Mouse (Mus musculus): ENCODE results near the gene Chst13.

Chst13 gene
- long read RNA-seq, experiment 1: 0 reads
- long read RNA-seq, experiment 2: 0 reads

DNA sequence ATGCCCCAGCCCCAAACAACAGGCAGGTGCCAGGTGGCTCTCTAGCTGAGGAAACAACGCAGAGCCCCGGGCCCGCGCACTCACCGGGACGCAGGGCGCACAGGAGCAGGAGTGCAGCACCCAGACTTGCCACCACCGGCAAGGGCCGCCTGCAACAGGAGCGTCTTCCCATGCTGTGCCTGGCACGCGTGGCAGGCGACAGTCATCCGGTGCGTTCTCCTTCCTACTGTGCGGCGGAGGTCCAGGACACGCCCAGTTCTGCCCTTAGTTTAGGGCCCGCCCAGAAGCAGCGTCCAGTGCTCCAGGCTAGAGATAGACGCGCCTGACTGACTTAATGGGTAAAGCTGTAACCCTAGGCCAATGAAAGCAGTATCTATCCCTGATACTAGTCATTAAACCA is at the start of gene Chst13:
Gene Chst13 (minus strand): TSS at position 195 of the 400 bp plus-strand sequence.
- intact Hi-C loops (cut with DNase I): loop anchor here (10.0 kb wide), 1 partner anchor 640 kb away; no protein-coding TSS in a partner anchor

DNA sequence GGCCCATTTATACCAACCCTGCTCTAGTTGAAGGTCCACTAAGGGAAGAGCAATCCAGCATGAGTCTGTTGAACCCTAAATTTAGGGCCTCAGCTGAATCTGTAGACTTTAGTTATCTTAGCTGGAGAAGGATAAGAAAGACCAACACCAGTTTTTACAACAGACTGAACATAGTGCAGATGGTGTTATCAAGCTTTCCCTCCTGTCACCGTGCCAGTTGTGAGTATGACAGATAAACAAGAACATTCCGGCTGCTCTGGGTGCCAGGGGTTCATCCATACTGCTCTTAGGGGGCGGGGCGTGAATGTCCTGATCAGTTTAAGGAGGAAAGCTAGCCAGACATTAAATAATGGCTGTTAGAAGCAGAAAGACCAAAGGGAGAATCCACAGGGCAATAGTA is 49.7 kb upstream of the Chst13 start:
- intact Hi-C loops (cut with DNase I): loop anchor here (5.0 kb wide), 1 partner anchor 48 kb away; no protein-coding TSS in a partner anchor

DNA sequence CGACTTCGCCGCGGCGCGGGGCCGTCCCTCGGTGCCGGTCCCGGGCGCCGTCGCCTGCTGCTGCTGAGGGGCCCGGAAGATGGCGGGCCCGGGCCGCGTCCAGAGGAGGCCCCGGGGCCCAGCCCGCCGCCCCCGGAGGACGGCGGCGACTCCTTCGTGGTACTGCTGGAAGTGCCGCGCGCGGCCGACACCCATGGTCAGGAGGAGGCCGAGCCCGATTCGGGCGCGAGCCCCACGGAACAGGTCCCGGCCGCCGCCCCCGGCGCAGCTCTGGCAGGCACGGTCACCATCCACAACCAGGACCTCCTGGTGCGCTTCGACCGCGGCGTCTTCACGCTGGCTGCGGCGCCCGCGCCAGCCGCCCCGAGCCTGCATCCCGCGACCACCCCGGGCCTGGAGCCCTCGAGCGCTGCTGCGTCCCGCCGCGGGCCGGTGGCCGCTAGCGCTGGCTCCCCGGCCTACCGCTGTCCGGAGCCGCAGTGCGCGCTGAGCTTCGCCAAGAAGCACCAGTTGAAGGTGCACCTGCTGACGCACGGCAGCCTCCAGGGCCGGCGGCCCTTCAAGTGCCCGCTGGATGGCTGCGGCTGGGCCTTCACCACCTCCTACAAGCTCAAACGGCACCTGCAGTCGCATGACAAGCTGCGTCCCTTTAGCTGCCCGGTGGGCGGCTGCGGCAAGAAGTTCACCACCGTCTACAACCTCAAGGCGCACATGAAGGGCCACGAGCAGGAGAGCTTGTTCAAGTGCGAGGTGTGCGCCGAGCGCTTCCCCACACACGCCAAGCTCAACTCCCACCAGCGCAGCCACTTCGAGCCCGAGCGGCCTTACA is 45.0 kb upstream of the Chst13 start:
- intact Hi-C loops (cut with DNase I): loop anchor here (5.0 kb wide), 1 partner anchor 52 kb away; no protein-coding TSS in a partner anchor

DNA sequence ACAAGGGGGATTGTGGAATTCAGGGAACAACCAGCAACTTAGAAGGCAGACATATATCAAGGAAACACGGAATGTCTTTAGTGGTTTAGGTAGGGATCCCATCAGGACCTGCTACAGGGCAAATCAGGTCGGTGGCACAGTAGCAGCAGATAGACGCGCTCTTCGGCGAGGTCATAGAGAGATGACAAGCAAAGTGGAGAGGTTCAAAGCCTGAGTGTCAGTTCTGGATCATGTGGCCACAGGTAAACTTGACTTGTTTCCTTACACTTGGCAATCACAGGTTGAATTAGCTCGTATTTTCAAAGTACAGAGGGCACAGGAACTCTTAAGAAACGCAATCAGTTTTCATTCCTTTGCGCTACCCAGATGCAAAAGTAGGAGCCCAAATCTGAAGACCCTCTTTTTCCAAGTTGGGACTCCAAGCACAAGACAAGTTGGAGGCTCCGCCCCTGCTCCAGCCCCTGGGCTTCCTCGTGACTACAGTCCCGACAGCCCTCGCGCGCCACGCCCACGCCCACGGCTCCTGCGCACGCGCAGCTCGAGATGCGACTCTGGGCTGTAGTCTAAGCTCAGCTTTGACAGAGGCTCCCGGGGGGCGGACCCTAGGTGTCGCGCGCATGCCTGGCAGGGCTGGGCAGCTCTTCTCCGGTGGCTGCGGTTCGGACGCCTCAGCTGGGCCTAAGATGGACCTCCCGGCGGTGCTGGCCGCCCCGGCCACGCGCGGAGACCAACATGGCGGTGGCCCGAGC is 44.2 kb upstream of the Chst13 start, which contains the start of gene Zxdc:
Gene Zxdc (plus strand): TSS at position 517 of the 749 bp plus-strand sequence.
- intact Hi-C loops (cut with DNase I): no loop called here

DNA sequence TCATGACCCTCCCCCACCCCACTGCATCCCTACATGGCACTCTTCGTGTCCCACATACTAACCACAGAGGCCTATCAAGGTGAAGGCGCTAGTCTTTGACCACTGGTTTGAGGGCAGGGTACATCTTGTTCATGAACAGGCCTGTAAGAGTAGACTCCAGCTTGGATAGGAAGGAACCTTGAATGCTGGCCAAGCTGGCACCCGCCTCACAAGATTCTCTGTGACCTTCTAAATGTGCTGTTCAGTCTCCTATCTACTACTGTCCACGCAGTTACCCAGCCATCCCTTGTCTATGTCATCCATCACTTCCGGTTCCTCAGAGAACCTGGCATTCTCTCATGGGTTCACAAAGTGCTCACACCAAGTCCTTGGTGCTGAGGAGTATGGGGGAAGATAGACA is 38.3 kb upstream of the Chst13 start:
- intact Hi-C loops (cut with DNase I): no loop called here

DNA sequence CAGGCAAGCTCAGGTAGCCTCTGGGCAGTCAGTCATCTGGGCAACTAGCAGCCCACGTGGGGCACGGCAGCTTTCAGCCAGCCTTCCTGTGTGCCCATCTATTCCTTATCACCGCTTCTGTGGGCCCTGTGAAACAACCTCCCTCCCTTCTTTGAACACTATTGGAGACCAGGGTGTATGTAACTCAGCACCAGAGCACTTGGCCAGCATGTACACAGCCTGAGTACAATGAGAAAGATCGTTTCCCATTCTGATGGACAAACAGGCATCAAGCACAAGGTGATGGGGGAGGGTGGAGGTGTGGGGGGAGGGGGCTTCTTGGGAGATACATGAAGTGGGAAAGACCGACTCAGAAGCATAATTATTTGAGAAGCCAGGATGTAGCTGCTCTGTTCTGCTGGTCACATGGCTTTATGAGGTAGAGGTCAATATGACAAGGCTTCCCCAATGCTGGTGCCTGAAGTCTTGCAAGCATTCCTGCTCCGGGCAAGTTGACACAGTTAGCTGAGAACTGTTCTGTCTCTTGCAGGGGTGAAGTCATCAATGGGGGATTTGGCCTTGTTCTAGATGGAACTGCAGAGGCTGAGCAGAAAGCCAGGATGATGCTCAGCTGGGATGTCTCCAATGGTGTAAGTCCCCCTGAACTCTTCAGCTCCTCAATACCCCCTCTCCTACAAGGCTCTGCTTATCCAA is 36.1 kb upstream of the Chst13 start:
- intact Hi-C loops (cut with DNase I): no loop called here

DNA sequence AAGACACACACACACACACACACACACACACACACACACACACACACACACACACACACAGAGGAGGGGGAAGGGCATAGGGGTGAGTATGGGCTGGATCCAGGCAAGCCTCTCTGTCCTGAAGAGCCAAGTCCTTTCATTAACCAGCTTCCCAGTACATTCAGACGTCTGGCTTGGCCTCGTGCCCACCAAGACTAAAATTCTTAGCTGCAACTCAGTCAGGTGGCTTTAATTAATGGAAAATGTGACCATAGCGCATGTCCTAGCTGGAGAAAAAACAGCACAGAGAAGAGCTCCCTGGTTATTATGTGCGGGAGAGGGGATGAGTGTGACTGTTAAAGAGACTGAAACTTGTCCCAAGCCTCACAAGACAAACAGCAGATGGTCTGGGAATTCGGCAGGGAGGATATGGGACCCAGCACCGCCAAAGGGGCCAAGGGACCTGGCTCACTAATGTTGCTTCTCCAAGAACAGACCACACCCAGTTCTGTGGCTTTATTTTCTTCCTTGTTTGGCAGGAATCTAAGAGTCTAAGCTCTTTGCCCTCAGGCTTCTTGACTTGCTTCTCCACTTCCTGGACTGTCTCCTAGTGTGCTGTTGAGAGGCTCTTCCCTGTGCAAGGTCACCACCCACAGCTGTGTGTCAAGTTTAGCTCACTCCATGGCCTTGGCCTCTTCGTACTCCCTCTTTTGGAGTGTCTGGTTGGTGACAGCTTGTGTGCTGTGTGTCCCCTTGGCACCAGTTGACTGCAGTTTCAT is 35.2 kb upstream of the Chst13 start:
- intact Hi-C loops (cut with DNase I): no loop called here

DNA sequence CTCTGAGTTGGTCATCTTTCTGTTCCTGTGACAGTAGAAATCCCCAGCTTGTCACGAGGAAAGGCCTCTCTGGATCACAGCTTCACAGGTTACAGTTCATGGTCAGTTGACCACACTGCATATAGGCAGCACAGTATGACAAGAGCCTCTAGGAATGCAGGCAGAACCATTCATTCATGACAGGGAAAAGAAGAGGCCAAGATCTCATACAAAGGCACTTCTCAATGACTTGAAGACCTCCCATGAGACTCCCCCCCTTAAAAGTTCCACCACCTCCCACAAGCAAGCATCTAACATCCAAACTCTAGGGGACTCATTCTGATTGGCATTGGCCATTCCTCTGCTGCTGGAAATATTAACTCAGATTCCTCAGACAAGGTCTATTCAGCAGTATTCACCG is 34.5 kb upstream of the Chst13 start:
- intact Hi-C loops (cut with DNase I): no loop called here

DNA sequence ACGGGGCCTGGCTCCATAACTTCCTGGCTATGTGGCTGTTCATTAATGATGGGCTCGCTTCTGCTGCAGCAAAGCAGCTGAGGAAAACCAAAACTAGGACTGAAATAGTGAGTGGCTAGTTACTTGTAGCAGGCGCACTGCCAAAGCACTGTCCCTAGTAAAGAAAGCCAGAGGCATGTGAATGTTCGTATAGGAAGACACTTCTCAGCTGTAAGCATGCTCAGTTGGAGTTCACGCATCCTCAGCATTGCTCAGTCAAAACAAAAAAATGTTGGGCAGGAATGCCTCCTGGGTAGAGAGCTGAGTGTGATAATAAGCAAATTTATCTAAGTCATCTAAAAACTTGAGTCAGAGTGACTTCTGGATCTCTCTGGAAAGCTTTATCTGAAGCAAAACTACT is 33.2 kb upstream of the Chst13 start:
- intact Hi-C loops (cut with DNase I): no loop called here

DNA sequence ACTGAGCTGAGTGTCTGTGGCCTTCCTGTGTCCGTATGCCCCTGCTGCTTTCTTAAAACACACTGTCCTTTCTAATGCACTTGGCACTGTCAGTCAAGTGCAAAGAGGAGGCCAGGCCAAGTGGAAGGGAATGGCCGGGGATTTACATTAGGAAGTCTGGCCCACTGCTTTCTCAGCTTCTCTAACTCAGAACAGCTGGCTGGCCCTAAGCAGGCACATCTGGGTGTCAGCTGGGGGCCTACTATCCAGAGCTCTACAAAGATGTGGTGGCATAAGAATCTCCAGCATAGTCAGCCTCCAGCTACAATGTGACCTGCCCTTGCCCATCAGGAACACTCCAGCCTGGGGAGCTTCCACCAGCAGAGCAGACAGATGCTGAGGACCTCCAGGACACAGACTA is 25.0 kb upstream of the Chst13 start:
- intact Hi-C loops (cut with DNase I): no loop called here

DNA sequence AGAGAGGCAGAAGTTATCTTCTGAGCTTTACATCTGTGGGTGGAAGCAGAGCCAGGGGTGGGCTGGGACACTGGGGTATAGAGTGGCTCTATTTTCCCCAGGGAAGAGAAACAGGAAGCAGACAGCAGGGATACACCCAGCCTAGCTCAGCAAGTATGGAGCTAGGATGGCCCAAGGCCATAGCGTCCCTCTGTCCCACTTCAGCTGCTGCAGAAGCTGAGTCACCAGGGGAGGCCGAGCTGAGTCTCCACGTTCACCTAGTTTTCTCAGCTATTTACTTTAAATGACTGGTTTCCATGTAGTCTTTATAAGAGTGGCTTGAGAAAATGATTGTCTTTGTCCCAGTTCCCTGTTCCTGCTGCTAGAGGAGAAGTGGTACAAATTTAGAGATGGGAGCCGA is 23.5 kb upstream of the Chst13 start:
- intact Hi-C loops (cut with DNase I): no loop called here

DNA sequence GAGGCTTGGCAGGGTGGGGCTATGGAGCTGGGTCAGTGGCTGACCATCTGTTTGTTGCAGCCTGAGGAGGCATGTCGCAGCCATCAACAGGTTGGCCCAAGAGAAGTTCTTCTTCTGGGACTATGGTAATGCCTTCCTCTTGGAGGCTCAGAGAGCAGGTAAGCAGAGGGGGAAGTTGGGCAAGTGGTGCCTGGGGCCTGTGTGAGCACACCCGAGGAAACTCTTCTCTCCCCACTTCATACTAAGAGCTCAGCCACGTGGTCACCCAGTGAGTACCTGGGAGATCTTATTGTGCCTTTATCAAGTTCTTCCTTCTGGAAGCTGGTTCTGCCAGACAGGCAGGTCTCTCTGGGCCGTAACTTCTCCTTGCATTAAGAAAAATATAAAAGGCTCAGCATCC is 22.2 kb upstream of the Chst13 start:
- intact Hi-C loops (cut with DNase I): no loop called here

DNA sequence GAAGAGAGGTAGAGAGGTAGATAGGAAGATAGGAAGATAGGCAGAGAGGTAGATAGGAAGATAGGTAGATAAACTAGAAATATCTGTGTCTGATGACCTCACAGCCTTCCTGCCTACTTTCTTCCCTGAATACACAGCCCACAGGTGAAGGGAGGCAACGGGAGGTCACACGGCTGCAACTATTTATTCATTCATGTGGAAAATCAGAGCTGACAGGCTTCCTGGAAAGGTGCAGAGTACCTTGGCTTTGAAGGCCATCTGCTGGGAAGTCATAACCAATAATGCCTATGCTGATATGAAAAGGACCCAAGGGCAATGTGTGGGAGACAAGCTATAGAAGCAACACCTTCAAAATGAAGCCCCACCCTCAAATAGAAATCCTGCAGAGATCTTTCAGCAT is 17.4 kb upstream of the Chst13 start:
- intact Hi-C loops (cut with DNase I): no loop called here

DNA sequence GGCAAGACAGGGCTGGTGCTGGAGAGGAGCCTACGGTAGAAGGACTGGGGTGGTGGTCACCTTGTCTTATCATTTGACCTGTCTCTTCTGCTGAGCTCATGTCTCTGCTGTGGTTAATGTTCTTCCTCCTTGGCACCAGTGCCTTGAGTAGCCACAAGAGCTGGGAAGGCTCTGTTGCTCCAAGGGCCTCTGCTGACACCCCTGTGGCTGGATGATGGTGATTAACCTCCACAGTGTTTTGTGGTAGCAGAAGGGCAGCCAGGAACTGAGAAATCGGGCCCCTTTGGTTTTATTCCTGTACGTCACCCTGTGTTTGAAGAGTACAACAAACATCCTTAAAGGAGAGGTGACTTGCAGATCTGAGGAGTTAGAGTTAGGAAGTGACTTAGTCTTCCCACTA is 9.3 kb upstream of the Chst13 start:
- intact Hi-C loops (cut with DNase I): no loop called here

DNA sequence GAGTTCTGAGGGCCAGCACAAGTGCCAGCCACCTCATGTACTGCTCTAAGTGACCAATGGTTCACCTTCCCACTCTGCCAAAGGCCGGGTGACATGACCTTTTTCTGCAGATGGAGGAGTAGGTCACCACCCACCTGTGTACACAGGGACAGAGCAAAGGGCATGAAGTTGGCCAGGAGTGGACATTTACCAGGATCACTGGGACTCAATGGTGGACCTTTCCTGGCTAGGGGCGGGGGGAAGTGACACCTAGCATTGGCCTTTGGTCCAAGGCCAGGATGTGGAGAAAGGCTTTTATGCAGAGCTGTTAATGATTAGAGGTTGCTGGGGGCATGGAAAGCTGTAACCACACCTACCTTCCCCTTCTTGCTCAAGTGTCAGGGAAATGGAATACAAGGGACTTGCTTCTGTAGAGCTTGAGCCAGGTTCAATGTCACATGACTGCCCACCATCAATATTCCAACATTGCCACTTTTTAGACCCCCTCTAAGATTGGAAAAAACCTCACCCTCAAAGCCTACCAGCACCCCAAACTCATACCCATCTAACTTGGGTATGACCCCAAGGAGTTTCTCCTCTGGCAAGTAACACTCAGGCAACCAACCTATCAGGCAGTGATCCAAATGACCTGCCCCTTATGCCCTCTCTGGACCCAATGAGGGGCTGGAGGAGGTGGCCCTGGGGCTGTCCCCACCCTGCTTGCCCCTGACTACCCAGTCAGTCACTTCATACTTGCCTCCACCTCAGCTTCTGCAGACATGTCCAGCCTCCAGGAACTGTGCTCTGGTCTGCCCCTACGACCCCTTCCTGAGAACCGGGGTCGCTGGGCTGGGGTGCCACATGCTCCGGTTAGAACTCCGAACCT is 7.8 kb upstream of the Chst13 start, which contains the start of gene Uroc1:
Gene Uroc1 (plus strand): TSS at position 724 of the 865 bp plus-strand sequence.
- intact Hi-C loops (cut with DNase I): no loop called here

DNA sequence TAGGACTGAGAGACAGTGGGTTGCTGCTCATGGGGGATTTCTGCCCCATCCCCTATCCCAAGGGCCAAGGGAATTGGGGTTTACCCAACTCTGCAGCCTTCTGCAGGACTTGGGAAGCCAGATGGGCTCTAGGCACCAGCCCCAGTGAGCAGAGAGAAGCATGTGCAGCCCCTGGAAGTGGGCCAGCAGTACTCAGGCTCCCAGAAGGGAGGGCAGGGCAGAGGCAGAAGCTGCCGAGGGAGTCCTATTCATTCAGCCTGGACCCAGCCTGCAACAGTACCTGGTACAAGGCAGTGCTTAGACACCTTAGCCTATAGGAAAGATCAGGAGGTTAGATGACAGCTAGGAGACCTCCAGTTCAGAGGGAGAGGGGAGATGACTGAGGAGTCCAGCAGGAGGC is 5.0 kb upstream of the Chst13 start:
- intact Hi-C loops (cut with DNase I): loop anchor here (10.0 kb wide), 1 partner anchor 645 kb away; no protein-coding TSS in a partner anchor

DNA sequence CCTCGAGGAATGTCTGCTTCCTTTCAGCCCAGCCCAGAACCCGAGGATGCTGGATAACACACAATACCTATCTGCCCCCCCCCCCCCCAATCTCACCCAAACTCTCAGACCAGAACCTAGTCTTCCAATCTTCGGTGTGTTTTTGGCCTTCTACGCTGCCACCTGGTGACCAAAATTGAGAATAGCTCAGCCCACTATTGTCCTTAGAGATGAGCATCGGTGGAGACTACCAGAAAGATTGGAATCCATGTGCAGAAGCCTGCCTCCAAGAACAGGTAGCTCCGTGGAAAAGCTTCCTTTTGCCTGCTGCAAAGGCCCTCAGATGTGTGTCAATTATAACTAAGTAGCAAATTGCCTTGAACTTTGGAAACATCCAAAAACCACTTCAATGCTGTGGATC is 2.7 kb upstream of the Chst13 start:
- intact Hi-C loops (cut with DNase I): loop anchor here (10.0 kb wide), 1 partner anchor 643 kb away; no protein-coding TSS in a partner anchor

DNA sequence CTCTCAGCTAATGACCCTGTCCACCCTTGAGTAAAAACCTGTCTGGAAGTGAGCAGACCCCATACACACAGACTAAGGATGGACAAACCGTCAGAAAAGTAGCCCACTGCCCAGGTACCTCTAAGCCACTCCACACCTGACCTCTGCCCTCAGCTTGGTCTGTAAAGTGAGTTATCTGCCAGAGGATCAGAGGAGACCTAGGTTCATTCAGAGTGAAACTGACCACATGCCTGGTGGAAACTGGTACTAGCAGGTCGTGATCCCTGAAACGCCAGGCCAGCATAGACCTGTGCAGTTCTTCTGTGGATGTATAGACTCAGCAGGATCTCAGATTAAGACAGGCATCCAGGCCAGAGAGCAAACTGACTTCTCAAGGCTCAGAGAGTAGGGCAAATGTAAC is 522 bp downstream of the Chst13 start:
- intact Hi-C loops (cut with DNase I): loop anchor here (10.0 kb wide), 1 partner anchor 640 kb away; no protein-coding TSS in a partner anchor

DNA sequence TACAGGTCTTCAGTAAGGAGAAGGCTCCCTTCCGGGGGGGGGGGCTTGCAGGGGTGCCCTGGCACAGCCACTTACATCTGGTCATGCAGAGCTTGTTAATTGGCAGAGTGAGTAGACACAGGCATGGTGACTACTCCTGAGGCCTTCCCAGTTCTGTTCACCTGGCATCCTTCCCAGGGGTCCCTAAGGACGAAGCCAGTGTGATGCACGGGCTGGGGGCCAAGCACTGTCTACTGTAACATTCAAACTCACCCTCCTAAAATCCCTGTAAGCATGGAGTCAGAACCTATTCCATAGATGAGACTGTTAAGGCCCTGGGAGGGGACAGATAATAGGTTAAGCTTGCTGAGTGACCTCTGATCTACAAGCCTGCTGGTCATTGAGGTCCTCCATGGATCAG is 959 bp downstream of the Chst13 start:
- intact Hi-C loops (cut with DNase I): loop anchor here (10.0 kb wide), 1 partner anchor 639 kb away; no protein-coding TSS in a partner anchor

DNA sequence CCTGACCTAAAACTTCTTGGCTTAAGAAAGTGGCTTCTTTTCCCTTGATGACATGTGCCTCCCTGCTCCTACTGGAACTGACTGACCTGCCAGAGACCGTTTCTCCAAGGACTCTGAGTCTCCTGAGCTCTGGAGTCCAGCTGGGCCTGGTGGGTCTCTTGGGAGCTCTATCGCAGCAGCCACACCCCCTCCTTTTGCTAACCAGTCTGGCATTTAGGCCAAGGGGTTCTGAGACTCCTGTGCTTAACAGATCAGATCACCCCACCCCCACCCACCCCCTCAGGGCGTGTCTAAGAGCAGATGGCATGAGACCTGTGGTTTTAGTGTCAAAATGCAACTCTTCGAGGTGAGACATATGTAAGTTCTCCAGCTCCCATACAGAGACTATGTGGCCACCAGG is 3.2 kb downstream of the Chst13 start:
- intact Hi-C loops (cut with DNase I): loop anchor here (10.0 kb wide), 1 partner anchor 637 kb away; no protein-coding TSS in a partner anchor
